Mouse (Mus musculus): Measurements from ENCODE around the gene Hist1h2aa. TPM values are rescaled to one million over a fixed set of nuclear protein-coding genes. Genes with fewer than 3 reads are reported as not detected.

Hist1h2aa gene
- polyA plus RNA-seq, 1 experiment from 2014 or later: not detected

DNA sequence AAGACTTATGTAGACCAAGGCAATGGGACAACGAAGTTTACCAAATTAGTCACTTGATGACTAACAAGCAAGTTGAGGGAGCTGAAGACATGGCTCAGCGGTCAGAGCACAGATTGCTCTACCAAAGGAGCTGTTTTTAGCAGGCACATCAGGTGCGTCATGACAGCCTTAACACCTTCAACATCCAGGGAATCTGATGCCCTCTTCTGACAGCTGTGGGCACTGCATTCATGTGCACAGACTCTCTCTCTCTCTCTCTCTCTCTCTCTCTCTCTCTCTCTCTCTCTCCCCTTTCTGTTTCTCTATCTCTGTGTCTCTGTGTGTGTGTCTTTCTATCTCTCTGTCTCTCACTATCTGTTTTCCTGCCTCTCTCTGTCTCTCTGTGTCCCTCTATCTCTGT, 16.7 kb downstream of the Hist1h2aa start:
- whole genome bisulfite sequencing: 73% methylated on average over 3 of the region's 3 CpGs
- Histone ChIP-seq H3K27me3 (ENCODE audit: control insufficient read depth, insufficient read depth, low read length) (no peaks in the 10 kb centered on the region), H3K4me1 (ENCODE audit: control insufficient read depth, insufficient read depth, low read length) (no peaks in the 10 kb centered on the region), H3K9ac (replicated peaks; ENCODE audit: low read length) (no peak overlapping the region), H3K4me2 (ENCODE audit: low read depth, low read length) (no peak overlapping the region), H3K27ac (replicated peaks; ENCODE audit: low read depth, low read length) (no peak overlapping the region), H3K36me3 (replicated peaks; ENCODE audit: control insufficient read depth, insufficient read depth, low read depth, low read length) (no peaks in the 10 kb centered on the region), H3K4me3 (ENCODE audit: low read depth, low read length) (no peak overlapping the region), H3K9me3 (replicated peaks; ENCODE audit: control insufficient read depth, low read length) (no peaks in the 10 kb centered on the region)
- no peak for ATAC-seq (replicated peaks; ENCODE audit: insufficient number of reproducible peaks, low FRiP score, low TSS enrichment, low read depth)
- DNase-seq (ENCODE audit: low spot score): no peak

DNA sequence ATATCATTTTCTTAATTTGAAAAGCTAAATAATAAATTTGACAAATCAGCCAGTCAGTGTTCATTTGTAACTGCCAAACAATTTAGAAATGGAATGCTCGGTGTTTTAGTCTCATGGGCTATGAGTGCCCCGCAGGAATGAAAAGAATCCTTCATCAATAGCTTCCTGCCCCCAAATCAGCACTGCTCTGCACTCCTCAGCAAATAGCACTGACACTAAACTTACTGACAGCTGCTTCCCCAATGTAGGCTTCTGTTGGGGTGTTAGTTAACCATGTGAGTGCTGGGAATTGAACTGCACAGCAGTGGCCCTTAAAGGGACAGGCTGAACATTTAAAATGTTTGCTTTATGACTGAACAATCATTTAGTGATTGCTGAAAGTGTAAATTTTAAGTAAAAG, 25.5 kb downstream of the Hist1h2aa start:
- Histone ChIP-seq H3K9me3 (replicated peaks; ENCODE audit: control insufficient read depth, low read length) (no peaks in the 10 kb centered on the region), H3K4me1 (ENCODE audit: control insufficient read depth, insufficient read depth, low read length) (no peaks in the 10 kb centered on the region), H3K4me3 (ENCODE audit: low read depth, low read length) (no peak overlapping the region), H3K36me3 (replicated peaks; ENCODE audit: control insufficient read depth, insufficient read depth, low read depth, low read length) (no peaks in the 10 kb centered on the region), H3K27ac (replicated peaks; ENCODE audit: low read depth, low read length) (no peak overlapping the region), H3K4me2 (ENCODE audit: low read depth, low read length) (no peak overlapping the region), H3K27me3 (ENCODE audit: control insufficient read depth, insufficient read depth, low read length) (no peaks in the 10 kb centered on the region), H3K9ac (replicated peaks; ENCODE audit: low read length) (no peak overlapping the region)
- ATAC-seq (replicated peaks; ENCODE audit: insufficient number of reproducible peaks, low FRiP score, low TSS enrichment, low read depth) (no peak), DNase-seq (ENCODE audit: low spot score) (no peak)
- 10% methylated on average over 2 of the region's 2 CpGs for WGBS

DNA sequence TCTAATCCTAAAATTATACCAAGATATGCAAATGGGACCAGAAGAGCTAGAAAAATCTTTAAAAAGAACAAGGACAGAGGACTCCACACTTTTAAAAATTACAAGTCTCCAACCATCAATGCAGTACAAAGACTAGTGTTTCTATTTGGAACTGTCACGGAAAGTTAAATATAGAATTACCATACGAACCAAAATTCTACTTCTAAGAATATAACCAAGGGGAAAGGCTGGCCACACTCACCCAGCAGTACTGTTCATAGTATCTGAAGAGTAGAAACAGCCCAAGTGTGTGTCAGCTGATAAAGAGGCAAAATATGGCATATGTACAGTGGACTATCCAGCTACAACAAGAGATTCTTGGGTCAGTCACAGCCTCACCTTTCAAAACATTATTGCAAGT, 30.6 kb downstream of the Hist1h2aa start:
- WGBS: 88% methylated on average over 2 of the region's 2 CpGs
- DNase-seq (ENCODE audit: low spot score): no peak
- no peaks in the 10 kb centered on the region for H3K36me3 ChIP-seq (replicated peaks; ENCODE audit: control insufficient read depth, insufficient read depth, low read depth, low read length)
- no peak overlapping the region for H3K27ac ChIP-seq (replicated peaks; ENCODE audit: low read depth, low read length)
- no peak overlapping the region for H3K4me2 ChIP-seq (ENCODE audit: low read depth, low read length)
- no peak for ATAC-seq (replicated peaks; ENCODE audit: insufficient number of reproducible peaks, low FRiP score, low TSS enrichment, low read depth)
- no peaks in the 10 kb centered on the region for H3K9me3 ChIP-seq (replicated peaks; ENCODE audit: control insufficient read depth, low read length)
- H3K27me3 ChIP-seq (ENCODE audit: control insufficient read depth, insufficient read depth, low read length): no peaks in the 10 kb centered on the region
- no peaks in the 10 kb centered on the region for H3K4me1 ChIP-seq (ENCODE audit: control insufficient read depth, insufficient read depth, low read length)
- H3K9ac ChIP-seq (replicated peaks; ENCODE audit: low read length): no peak overlapping the region
- no peak overlapping the region for H3K4me3 ChIP-seq (ENCODE audit: low read depth, low read length)

DNA sequence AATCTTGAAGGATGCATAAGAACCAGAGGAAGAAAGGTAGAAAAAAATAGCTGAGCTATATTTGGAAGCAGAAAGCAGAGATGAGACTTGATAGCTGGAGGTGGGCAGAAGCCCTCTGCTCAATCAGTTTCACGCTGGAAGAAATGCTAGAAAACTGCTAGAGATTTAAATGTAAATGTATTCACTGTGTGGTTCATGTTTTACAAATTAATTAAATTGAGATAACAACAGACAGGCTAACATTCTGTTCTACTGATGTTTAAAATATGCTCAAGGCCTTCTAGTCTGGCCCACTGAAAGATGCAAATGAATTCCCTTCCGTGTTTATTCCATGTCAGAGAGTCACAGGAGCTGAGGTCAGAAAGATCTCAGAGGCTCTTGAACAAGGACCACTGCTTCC, 37.6 kb downstream of the Hist1h2aa start:
- Histone ChIP-seq H3K27me3 (ENCODE audit: control insufficient read depth, insufficient read depth, low read length) (no peaks in the 10 kb centered on the region), H3K9me3 (replicated peaks; ENCODE audit: control insufficient read depth, low read length) (no peaks in the 10 kb centered on the region), H3K9ac (replicated peaks; ENCODE audit: low read length) (no peak overlapping the region), H3K4me3 (ENCODE audit: low read depth, low read length) (no peak overlapping the region), H3K4me2 (ENCODE audit: low read depth, low read length) (no peak overlapping the region), H3K27ac (replicated peaks; ENCODE audit: low read depth, low read length) (no peak overlapping the region), H3K36me3 (replicated peaks; ENCODE audit: control insufficient read depth, insufficient read depth, low read depth, low read length) (no peaks in the 10 kb centered on the region), H3K4me1 (ENCODE audit: control insufficient read depth, insufficient read depth, low read length) (no peaks in the 10 kb centered on the region)
- DNase-seq (ENCODE audit: low spot score) (no peak), ATAC-seq (replicated peaks; ENCODE audit: insufficient number of reproducible peaks, low FRiP score, low TSS enrichment, low read depth) (no peak)
- WGBS: 59% methylated on average over 2 of the region's 2 CpGs

DNA sequence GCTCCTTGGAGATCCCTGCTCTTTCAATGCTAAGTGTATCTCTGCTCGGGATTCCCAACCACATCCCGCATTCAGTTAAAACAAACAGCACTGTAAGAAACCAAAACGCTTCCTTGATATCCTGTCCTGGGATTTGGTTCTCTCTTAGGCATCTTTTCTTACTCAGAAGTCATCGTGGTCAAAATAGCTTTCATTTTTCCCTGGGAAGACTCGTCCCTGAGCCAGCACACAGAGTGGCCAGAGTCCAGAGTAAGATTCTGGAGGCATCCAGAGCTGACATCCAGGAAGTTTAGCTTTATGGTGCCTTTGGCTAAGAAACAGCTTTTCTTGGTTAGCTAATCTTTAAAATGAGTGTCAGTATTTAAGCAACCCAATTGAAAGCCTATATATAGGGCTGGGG, 38.0 kb downstream of the Hist1h2aa start:
- ATAC-seq (replicated peaks; ENCODE audit: insufficient number of reproducible peaks, low FRiP score, low TSS enrichment, low read depth) (no peak), DNase-seq (ENCODE audit: low spot score) (no peak)
- Histone ChIP-seq H3K27ac (replicated peaks; ENCODE audit: low read depth, low read length) (no peak overlapping the region), H3K27me3 (ENCODE audit: control insufficient read depth, insufficient read depth, low read length) (no peaks in the 10 kb centered on the region), H3K4me1 (ENCODE audit: control insufficient read depth, insufficient read depth, low read length) (no peaks in the 10 kb centered on the region), H3K4me2 (ENCODE audit: low read depth, low read length) (no peak overlapping the region), H3K4me3 (ENCODE audit: low read depth, low read length) (no peak overlapping the region), H3K36me3 (replicated peaks; ENCODE audit: control insufficient read depth, insufficient read depth, low read depth, low read length) (no peaks in the 10 kb centered on the region), H3K9ac (replicated peaks; ENCODE audit: low read length) (no peak overlapping the region), H3K9me3 (replicated peaks; ENCODE audit: control insufficient read depth, low read length) (no peaks in the 10 kb centered on the region)
- 53% methylated on average over 5 of the region's 5 CpGs for WGBS

Small RNA genes within 50 kb of the gene (microRNA-seq; reads per million reads assigned to microRNA genes)
- gene Gm44344 (ENCODE audit: borderline number of aligned reads): not detected

Other genes with a start within 250 kb of the Hist1h2aa start
- gene Hist1h1t, start 238.6 kb upstream of the Hist1h2aa start, polyA plus RNA-seq (2014; fragmentation: Nextera tagmentation; extraction: Ambion mirVana): not detected in 2 replicates
- gene Hist1h4c, start 236.0 kb upstream of the Hist1h2aa start, polyA plus RNA-seq (2014; fragmentation: Nextera tagmentation; extraction: Ambion mirVana): 6.1 TPM in 2 replicates
- gene Hfe, start 223.6 kb upstream of the Hist1h2aa start, polyA plus RNA-seq (2014; fragmentation: Nextera tagmentation; extraction: Ambion mirVana): 4.3 and 4.6 TPM in 2 replicates
- gene Hist1h1c, start 195.7 kb upstream of the Hist1h2aa start, polyA plus RNA-seq (2014; fragmentation: Nextera tagmentation; extraction: Ambion mirVana): 18.8 and 19.7 TPM in 2 replicates
- gene Hist1h3c, start 188.9 kb upstream of the Hist1h2aa start, polyA plus RNA-seq (2014; fragmentation: Nextera tagmentation; extraction: Ambion mirVana): 15.5 and 18.1 TPM in 2 replicates
- 2.6 and 2.9 TPM in 2 replicates for gene Hist1h2bb, start 187.7 kb upstream of the Hist1h2aa start, polyA plus RNA-seq (2014; fragmentation: Nextera tagmentation; extraction: Ambion mirVana)
- gene Hist1h2ab, start 183.3 kb upstream of the Hist1h2aa start, polyA plus RNA-seq (2014; fragmentation: Nextera tagmentation; extraction: Ambion mirVana): 48.1 and 54.7 TPM in 2 replicates
- gene Hist1h3b, start 182.2 kb upstream of the Hist1h2aa start, polyA plus RNA-seq (2014; fragmentation: Nextera tagmentation; extraction: Ambion mirVana): 8.3 and 10.5 TPM in 2 replicates
- gene Hist1h4b, start 177.4 kb upstream of the Hist1h2aa start, polyA plus RNA-seq (2014; fragmentation: Nextera tagmentation; extraction: Ambion mirVana): 7.4 and 10.1 TPM in 2 replicates
- gene Hist1h4a, start 173.2 kb upstream of the Hist1h2aa start, polyA plus RNA-seq (2014; fragmentation: Nextera tagmentation; extraction: Ambion mirVana): not detected in 2 replicates
- gene Hist1h3a, start 172.1 kb upstream of the Hist1h2aa start, polyA plus RNA-seq (2014; fragmentation: Nextera tagmentation; extraction: Ambion mirVana): 4.0 and 4.3 TPM in 2 replicates
- 4.5 and 5.0 TPM in 2 replicates for gene Hist1h1a, start 170.8 kb upstream of the Hist1h2aa start, polyA plus RNA-seq (2014; fragmentation: Nextera tagmentation; extraction: Ambion mirVana)
- 0.18 TPM in 1 of 2 replicates, not detected in the other for gene Trim38, start 164.5 kb upstream of the Hist1h2aa start, polyA plus RNA-seq (2014; fragmentation: Nextera tagmentation; extraction: Ambion mirVana)
- gene Slc17a2, start 127.5 kb upstream of the Hist1h2aa start, polyA plus RNA-seq (2014; fragmentation: Nextera tagmentation; extraction: Ambion mirVana): not detected in 2 replicates
- not detected in 2 replicates for gene Slc17a3, start 95.0 kb upstream of the Hist1h2aa start, polyA plus RNA-seq (2014; fragmentation: Nextera tagmentation; extraction: Ambion mirVana)
- gene Slc17a1, start 66.7 kb upstream of the Hist1h2aa start, polyA plus RNA-seq (2014; fragmentation: Nextera tagmentation; extraction: Ambion mirVana): not detected in 2 replicates
- gene Slc17a4, start 19.5 kb upstream of the Hist1h2aa start, polyA plus RNA-seq (2014; fragmentation: Nextera tagmentation; extraction: Ambion mirVana): not detected in 2 replicates
- not detected in 2 replicates for gene Hist1h2ba, start 306 bp upstream of the Hist1h2aa start, polyA plus RNA-seq (2014; fragmentation: Nextera tagmentation; extraction: Ambion mirVana)
- 0.14 TPM in 1 of 2 replicates, not detected in the other for gene Scgn, start 56.8 kb downstream of the Hist1h2aa start, polyA plus RNA-seq (2014; fragmentation: Nextera tagmentation; extraction: Ambion mirVana)